8 mouse cellular contexts compared by ENCODE assay signal in the genomic region with DNA sequence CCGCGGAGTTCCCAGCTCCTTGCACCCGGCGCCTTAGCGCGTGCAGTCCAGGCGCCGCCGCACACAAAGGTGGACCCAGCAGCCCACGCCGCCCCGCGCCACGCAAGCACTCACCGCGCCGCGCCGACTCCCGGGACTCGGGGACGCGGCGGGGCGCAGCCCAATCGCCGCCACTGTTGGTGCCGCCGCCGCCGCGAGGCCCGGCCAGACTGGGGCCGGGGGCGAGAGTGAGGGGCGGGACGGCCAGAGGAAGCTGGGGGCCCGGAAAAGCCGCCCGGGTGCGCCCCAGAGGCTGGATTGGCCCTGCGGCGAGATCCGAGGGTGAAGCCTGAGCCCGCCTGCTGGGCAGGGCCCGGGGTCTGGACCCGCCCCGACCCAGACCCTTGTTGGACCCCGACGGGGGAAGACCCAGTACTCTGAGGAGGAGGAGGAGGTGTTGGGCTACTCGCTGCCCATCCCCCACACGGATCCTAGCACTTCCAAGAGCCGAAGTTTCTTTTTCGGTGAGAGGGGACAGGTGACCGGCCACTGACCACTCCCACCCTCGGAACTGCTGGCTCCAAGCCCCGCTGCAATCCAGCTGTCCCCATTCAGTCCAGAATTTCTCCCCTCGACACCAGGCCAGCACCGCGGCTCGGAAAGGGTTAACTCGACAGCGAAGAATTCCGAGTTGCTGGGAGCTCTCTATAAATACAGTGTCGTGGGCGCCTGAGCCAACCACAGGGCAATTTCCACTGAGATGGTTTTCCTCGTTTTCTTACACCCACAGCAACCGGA. TPM values are rescaled to one million over a fixed set of nuclear protein-coding genes. Genes with fewer than 3 reads are reported as not detected.
DNase-seq lines count a peak whose midpoint lies in the region; ATAC-seq lines count a peak whose summit lies in the region.

A gene (minus strand): TSS at position 530 of the 777 bp plus-strand sequence.

- H3K4me1 ChIP-seq in embryonic facial prominence, embryonic 12.5 days, result peaks cover 17% of the 10 kb centered on the region; the same call in 1 of the 2 replicates
- H3K4me1 ChIP-seq in kidney, embryonic 15.5 days, result peaks cover 33% of the 10 kb centered on the region

- H3K9me3 ChIP-seq in embryonic facial prominence, embryonic 12.5 days, result no peaks in the 10 kb centered on the region
- no peaks in the 10 kb centered on the region for H3K9me3 ChIP-seq in kidney, embryonic 15.5 days (replicated peaks)

- no peaks in the 10 kb centered on the region for H3K27me3 ChIP-seq in embryonic facial prominence, embryonic 12.5 days
- no peaks in the 10 kb centered on the region; the same call in 1 of the 2 replicates for H3K27me3 ChIP-seq in kidney, embryonic 15.5 days

- peak within 1 kb of the TSS; percentile 95 for H3K27ac ChIP-seq in embryonic facial prominence, embryonic 12.5 days
- H3K27ac ChIP-seq in kidney, embryonic 15.5 days, result peak within 1 kb of the TSS; percentile 91

- peak within 1 kb of the TSS; percentile 94 for H3K9ac ChIP-seq in embryonic facial prominence, embryonic 12.5 days
- H3K9ac ChIP-seq in kidney, embryonic 15.5 days, result peak within 1 kb of the TSS; percentile 96

- peak; percentile 79 for DNase-seq in 3134 (ENCODE audit: extremely low read depth, insufficient read length, low spot score)
- peak; percentile 74 for DNase-seq in adrenal gland, postnatal 10 days
- DNase-seq in heart, adult 8-10 months (ENCODE audit: low spot score), result peak; percentile 42
- peak; percentile 37 for DNase-seq in liver
- peak; percentile 82 for DNase-seq in neural tube, embryonic 10.5 days (ENCODE audit: extremely low spot score, low spot score)
- peak; percentile 71 for DNase-seq in yolk sac, embryonic 10.5 days (ENCODE audit: low spot score)

- under 1% methylated on average over 68 of the region's 68 CpGs for WGBS in embryonic facial prominence, embryonic 12.5 days
- WGBS in kidney, embryonic 15.5 days, result under 1% methylated on average over 61 of the region's 68 CpGs

- peak; percentile 81 for ATAC-seq in embryonic facial prominence, embryonic 12.5 days (ENCODE audit: insufficient number of reproducible peaks, insufficient read depth, low FRiP score, low TSS enrichment)
- peak; percentile 80 for ATAC-seq in kidney, embryonic 15.5 days (replicated peaks; ENCODE audit: low FRiP score)

- peak within 1 kb of the TSS; percentile 62 for H3K4me2 ChIP-seq in embryonic facial prominence, embryonic 12.5 days (replicated peaks)
- peak within 1 kb of the TSS; percentile 93 for H3K4me2 ChIP-seq in kidney, embryonic 15.5 days

- H3K4me3 ChIP-seq in embryonic facial prominence, embryonic 12.5 days, result peak within 1 kb of the TSS; percentile 77
- H3K4me3 ChIP-seq in kidney, embryonic 15.5 days (replicated peaks), result peak within 1 kb of the TSS; percentile 77

- H3K36me3 ChIP-seq in embryonic facial prominence, embryonic 12.5 days, result no peaks in the 10 kb centered on the region
- H3K36me3 ChIP-seq in kidney, embryonic 15.5 days, result no peaks in the 10 kb centered on the region

RNA-seq across cellular contexts. Expression of the gene that starts here (rescaled TPM):
- 10 to 100 TPM; 16.2 to 20.9 TPM for total RNA-seq in adrenal gland, postnatal 10 days (2021)
- 56.3 and 57.3 TPM in 2 replicates for polyA plus RNA-seq in embryonic facial prominence, embryonic 12.5 days (2016; fragmentation: Nextera tagmentation; extraction: Ambion mirVana)
- 10 to 100 TPM in 1 of 4 experiments, 1 to 10 TPM in 3; 7.0 to 11.4 (median 8.2) TPM for total RNA-seq in heart, adult 8-10 months (2022)
- 35.7 and 38.4 TPM in 2 replicates for polyA plus RNA-seq in kidney, embryonic 15.5 days (2015; fragmentation: Nextera tagmentation; extraction: Ambion mirVana)

Comparison
In these comparisons a context has a peak if more than half of its experiments do, and no peak if none do; other contexts are left out.
1. Peak in every context shown above with its lines: DNase-seq, ATAC-seq, H3K4me3 ChIP-seq and H3K27ac ChIP-seq.